Mouse (Mus musculus) limb, embryonic 10.5 days (tissue): ENCODE data around the gene Zbtb39. TPM values are rescaled to one million over a fixed set of nuclear protein-coding genes. Genes with fewer than 3 reads are reported as not detected.

Experiments
- DNase-seq: peaks from one replicate; pipeline ENCODE4 v3.0.0-alpha.2; 2017; ENCODE audit warnings: low spot score
- H3K27ac ChIP-seq: fragments of 300-500 bp; sonication (generic); 2 replicates; pipeline ENCODE4 v1.5.1; 2016; ENCODE audit warnings: mild to moderate bottlenecking
- H3K27me3 ChIP-seq: fragments of 300-500 bp; sonication (generic); 2 replicates; pipeline ENCODE4 v1.6.1; 2016; ENCODE audit warnings: low read depth, mild to moderate bottlenecking; ENCODE audit not compliant: poor library complexity, severe bottlenecking
- H3K36me3 ChIP-seq: fragments of 300-500 bp; sonication (generic); 2 replicates; pipeline ENCODE4 v1.6.1; 2016; ENCODE audit warnings: mild to moderate bottlenecking, moderate library complexity
- H3K4me1 ChIP-seq: fragments of 300-500 bp; sonication (generic); 2 replicates; pipeline ENCODE4 v1.6.1; 2016
- H3K4me3 ChIP-seq: fragments of 300-500 bp; sonication (generic); 2 replicates; pipeline ENCODE4 v1.5.1; 2016; ENCODE audit warnings: mild to moderate bottlenecking, moderate library complexity
- H3K9me3 ChIP-seq: fragments of 300-500 bp; sonication (generic); replicated peaks from 2 replicates; pipeline ENCODE4 v1.6.1; 2016; ENCODE audit warnings: mild to moderate bottlenecking
- WGBS: fragments of 180-500 bp; shearing (Covaris S2); methylation state at CpG from one replicate; pipeline ENCODE4 v1.1.7; 2016; 5-methylcytosine and 5-hydroxymethylcytosine counted together
- polyA plus RNA-seq: library from polyadenylated mRNA; unstranded; fragments of >200 nt; fragmentation: Nextera tagmentation; extraction: Ambion mirVana; gene quantifications from 2 replicates; pipeline ENCODE4 v1.2.1, GENCODE M21; 2016

The Zbtb39 gene
- polyA plus RNA-seq, 1 experiment from 2014 or later = 5.1 TPM

DNA sequence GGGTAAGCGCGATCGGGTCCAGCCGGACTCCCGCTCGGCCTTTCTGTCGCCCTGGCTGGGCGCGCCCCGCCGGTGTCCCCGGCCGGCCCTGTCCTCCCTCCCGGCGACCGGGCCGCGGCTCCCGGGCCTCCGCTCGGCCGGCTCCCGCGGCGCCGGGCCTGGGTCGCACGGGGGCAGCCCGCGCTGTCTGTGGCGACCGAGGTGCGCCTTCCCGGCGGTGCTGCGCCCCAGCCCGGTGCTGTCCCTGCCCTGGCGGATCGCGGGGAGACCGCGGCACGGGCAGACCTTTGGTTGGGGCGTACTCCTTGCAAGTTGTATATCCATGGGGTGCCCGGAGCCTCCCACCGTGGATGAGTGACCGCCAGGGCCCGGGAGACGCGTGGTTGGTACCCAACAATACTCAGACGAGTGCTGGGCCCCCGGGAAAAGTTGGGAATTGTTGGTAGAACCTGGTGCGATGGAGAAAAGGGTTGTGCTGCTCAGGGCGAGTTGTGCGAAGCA is 373 bp downstream of the Zbtb39 start:
- Histone ChIP-seq H3K36me3 (peaks cover 37% of the 10 kb centered on the region), H3K4me3 (peak overlapping the region; percentile 100), H3K27ac (peak overlapping the region; percentile 97), H3K27me3 (no peaks in the 10 kb centered on the region), H3K4me1 (peaks cover 19% of the 10 kb centered on the region), H3K9me3 (no peaks in the 10 kb centered on the region)
- DNase-seq = peak; percentile 70
- under 1% methylated on average over 55 of the region's 55 CpGs for WGBS

DNA sequence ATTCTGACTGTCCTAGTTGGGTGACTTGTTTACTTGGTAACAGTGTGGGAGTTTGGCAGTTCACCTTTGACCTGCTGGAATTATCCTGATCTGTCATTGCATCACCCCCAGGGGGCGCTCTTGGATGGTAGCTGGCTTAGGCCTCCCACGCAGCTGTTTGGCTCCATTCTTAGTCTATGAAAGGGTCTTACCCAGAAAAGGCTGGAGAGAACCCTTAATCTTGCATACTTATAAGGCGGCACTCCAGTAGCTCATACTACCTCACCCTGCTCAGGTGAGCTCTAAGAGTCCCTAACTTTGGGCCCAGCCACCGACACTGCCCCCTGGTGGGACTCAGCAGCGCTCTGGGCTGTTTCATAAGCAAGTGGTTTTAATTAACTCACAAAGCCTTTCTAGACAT is 5.3 kb downstream of the Zbtb39 start:
- no peaks in the 10 kb centered on the region for H3K9me3 ChIP-seq
- DNase-seq = peak; percentile 69
- WGBS = 59% methylated on average over 5 of the region's 5 CpGs

DNA sequence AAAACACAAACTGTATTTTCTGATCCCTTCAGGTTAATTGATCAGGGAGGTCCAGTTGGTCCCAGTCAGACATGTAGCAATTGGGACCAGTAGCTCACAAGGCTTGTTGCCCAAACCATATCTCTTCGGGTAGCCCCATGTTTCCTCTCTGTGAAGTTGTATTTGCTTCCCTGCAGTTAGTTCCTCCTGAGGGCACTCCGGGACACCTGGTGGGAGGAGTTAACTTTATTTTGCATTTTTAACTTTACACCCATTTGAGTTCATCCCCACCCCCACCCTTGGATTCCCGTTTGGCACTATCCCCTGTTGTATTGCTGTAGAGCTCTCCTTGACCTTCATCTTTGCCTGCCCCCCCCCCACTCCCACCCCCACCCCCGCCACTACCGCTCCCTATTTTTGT is 6.5 kb downstream of the Zbtb39 start:
- Histone ChIP-seq H3K4me3 (no peak overlapping the region), H3K27me3 (no peaks in the 10 kb centered on the region), H3K27ac (no peak overlapping the region), H3K9me3 (no peaks in the 10 kb centered on the region), H3K4me1 (peaks cover 29% of the 10 kb centered on the region), H3K36me3 (peaks cover 78% of the 10 kb centered on the region)
- no peak for DNase-seq
- WGBS = 82% methylated on average over 5 of the region's 5 CpGs

More for the DNA sequence above, 5.3 kb downstream of the Zbtb39 start:
- Histone ChIP-seq H3K4me3 (no peak overlapping the region), H3K27ac (no peak overlapping the region), H3K36me3 (peaks cover 78% of the 10 kb centered on the region), H3K4me1 (peaks cover 28% of the 10 kb centered on the region), H3K27me3 (no peaks in the 10 kb centered on the region)

DNA sequence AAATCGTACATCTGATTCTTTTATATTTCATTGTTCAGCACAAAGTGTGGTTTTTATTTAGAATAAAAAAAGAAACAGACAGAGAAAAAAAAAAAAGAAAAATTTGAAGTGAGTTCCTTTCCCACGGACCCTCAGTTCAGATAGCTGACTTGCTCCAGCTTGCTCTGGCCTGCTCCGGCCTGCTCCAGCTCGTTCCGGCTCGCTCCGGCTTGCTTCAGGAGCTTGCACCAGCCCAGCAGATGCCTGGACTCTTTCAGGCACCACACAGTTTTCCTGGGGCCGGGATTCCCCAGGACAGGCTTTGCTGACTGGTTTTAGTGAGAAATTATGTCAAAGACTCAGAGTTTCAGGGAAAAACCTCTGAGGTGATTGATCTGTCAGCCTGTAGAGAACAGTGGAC is 7.9 kb downstream of the Zbtb39 start:
- Histone ChIP-seq H3K4me1 (peaks cover 28% of the 10 kb centered on the region), H3K27me3 (no peaks in the 10 kb centered on the region), H3K4me3 (no peak overlapping the region), H3K36me3 (peaks cover 66% of the 10 kb centered on the region), H3K9me3 (no peaks in the 10 kb centered on the region), H3K27ac (no peak overlapping the region)
- DNase-seq = no peak
- 91% methylated on average over 8 of the region's 8 CpGs for WGBS

DNA sequence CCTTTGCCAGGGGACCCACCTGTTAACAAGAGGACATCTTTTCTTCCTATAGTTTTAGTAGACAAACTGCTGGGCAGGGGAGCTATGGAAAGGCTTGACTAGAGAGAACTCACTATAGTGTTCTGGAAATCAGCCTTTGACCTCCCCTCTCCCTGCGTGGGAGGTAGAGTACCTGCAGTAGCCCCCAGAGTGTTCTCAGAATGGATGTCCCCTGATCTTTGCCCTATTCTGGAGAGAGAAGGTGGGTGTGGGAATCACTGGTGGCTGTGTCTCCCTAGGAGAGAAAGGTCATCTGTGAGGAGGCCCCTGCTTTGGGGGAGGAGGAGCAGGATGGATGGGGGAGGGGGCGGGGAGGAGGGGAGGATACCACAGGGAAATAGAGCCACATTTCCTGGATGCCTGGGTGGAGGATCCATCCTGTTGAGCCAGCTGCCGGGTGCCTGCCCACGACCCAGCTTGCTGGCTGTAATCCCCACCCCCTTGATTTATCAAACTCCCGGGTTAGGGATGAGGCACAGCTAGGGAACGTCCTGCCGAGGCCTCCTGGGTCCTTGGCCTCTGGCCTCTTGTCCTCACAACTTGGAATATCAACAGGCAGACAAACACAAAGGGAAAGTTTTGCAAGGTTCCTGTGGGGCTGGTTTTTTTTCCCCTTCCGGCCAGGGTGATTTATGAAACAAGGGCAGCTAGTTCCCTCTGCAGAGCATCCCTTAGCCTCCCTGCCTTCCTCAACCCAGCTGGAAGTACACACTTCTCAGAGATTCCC is 9.7 kb downstream of the Zbtb39 start:
- DNase-seq = no peak
- peaks cover 28% of the 10 kb centered on the region for H3K4me1 ChIP-seq
- no peaks in the 10 kb centered on the region for H3K9me3 ChIP-seq
- peaks cover 48% of the 10 kb centered on the region for H3K36me3 ChIP-seq
- no peaks in the 10 kb centered on the region for H3K27me3 ChIP-seq
- peak overlapping the region; percentile 16; the same call in 1 of the 2 replicates for H3K4me3 ChIP-seq
- H3K27ac ChIP-seq = no peak overlapping the region
- 9% methylated on average over 8 of the region's 8 CpGs for WGBS

DNA sequence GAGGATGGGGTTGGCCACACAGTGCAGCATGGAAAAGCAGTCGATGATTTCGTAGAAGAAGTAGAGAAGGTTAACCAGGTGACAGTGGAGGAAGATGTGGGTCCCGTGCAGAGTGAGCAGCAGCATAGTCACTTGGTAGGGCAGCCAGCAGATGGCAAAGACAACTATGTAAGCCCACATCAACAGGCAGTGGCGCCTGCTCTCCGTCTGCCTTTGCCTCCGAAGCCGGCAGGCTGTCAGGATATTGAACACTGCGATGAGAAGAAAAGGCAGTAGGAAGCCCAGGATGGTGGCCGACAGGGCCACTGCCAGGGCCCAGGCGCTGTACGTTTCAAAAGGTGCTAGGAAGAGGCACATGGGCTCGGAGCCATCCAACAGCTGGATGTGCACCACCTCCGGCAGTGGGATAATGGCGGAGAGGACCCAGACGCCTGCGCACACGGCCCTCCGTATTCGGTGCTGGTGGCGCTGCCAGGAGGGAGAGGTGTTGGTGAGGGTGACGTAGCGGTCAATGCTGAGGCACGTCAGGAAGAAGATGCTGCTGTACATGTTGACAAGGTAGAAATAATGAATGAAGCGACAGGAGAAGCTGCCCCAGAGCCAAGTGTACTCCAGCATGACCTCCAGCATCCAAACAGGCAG is 10.9 kb downstream of the Zbtb39 start:
- Histone ChIP-seq H3K4me1 (peaks cover 28% of the 10 kb centered on the region), H3K27ac (peak overlapping the region; percentile 25; the same call in 1 of the 2 replicates), H3K36me3 (peaks cover 36% of the 10 kb centered on the region), H3K27me3 (no peaks in the 10 kb centered on the region), H3K4me3 (peak overlapping the region; percentile 24), H3K9me3 (no peaks in the 10 kb centered on the region)
- 51% methylated on average over 24 of the region's 24 CpGs for WGBS
- no peak for DNase-seq

DNA sequence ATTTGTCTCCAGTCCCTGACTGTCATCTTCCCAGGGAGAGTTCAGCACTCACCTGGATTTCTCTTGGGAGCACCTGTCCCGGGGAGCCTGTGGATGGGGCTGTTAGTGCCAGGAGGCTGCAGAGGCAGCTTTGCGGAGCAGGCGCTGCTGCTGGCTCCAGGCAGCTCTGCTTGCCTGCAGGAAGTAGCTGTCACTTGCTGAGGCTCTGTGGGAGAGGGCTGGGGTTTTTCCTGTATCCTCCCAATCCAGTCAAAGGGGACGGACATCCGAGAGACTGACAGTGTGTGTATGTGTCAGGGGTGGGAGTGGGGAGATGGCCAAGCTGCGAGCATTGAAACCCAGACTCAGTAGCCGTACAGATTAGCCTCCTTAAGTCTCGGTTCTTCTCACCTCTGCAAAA is 12.2 kb downstream of the Zbtb39 start, which contains the start of gene Gpr182:
Gene Gpr182, minus strand, starts transcription at position 185 of the 400 bp plus-strand sequence.
- Histone ChIP-seq H3K4me3 (peak within 1 kb of the TSS; percentile 24), H3K4me1 (peaks cover 33% of the 10 kb centered on the region), H3K27me3 (no peaks in the 10 kb centered on the region), H3K9me3 (no peaks in the 10 kb centered on the region), H3K36me3 (peaks cover 23% of the 10 kb centered on the region), H3K27ac (no peak within 1 kb of the TSS)
- DNase-seq = no peak
- 43% methylated on average over 8 of the region's 8 CpGs for WGBS

DNA sequence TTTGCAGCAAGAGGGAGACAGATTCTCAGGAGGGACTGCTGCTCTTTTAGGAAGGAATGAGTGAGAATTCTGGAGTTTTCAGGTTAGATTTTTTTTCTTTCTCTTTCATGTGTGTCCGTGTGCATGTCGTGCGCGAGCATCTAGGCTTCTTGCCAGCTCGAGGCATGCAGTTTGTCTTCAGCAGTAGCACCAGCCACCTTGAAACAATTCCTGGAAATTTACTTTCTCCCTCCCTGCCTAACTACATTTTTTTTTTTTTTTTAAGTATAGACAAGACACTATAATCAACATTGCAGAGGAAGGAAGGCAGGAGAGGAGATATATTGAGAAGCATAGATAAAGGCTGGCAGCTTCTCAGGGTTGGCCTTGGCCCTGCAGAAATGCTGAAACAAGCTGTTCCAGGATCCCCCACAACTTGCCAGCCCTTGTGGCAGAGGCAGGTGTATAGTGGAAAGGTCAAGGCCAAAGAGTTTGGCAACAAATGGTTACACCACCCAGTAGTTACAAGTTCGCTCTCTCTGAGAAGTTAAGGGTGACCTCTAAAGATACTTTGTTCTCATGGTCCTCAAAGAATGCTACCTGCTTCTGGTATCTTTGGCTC is 15.3 kb downstream of the Zbtb39 start:
- H3K4me3 ChIP-seq = no peak overlapping the region
- H3K27me3 ChIP-seq = no peaks in the 10 kb centered on the region
- H3K27ac ChIP-seq = no peak overlapping the region
- DNase-seq = no peak
- 82% methylated on average over 6 of the region's 6 CpGs for WGBS
- H3K36me3 ChIP-seq = no peaks in the 10 kb centered on the region
- H3K9me3 ChIP-seq = no peaks in the 10 kb centered on the region
- H3K4me1 ChIP-seq = peaks cover 14% of the 10 kb centered on the region

DNA sequence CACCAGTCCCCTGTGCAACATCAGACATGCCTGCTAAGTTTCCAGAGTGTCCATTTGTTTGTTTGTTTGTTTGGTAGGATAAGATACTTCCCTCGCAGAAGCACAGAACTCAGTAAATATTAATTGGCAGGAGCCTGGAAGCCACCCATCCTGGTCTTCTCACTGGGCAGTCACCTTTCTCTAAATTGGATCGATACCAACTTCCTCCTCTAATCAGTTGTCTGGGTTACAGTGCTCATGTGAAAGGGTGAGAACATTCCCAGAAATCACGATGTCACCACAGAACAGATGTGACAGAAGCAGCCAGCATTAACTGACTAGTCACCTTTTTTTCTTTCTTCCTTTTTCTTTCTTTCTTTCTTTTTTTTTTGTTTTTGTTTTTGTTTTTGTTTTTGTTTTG is 15.9 kb downstream of the Zbtb39 start:
- Histone ChIP-seq H3K4me3 (no peak overlapping the region), H3K27ac (no peak overlapping the region), H3K27me3 (no peaks in the 10 kb centered on the region), H3K4me1 (peaks cover 9% of the 10 kb centered on the region), H3K36me3 (no peaks in the 10 kb centered on the region), H3K9me3 (no peaks in the 10 kb centered on the region)
- no peak for DNase-seq
- WGBS = 75% methylated on average over 3 of the region's 3 CpGs

DNA sequence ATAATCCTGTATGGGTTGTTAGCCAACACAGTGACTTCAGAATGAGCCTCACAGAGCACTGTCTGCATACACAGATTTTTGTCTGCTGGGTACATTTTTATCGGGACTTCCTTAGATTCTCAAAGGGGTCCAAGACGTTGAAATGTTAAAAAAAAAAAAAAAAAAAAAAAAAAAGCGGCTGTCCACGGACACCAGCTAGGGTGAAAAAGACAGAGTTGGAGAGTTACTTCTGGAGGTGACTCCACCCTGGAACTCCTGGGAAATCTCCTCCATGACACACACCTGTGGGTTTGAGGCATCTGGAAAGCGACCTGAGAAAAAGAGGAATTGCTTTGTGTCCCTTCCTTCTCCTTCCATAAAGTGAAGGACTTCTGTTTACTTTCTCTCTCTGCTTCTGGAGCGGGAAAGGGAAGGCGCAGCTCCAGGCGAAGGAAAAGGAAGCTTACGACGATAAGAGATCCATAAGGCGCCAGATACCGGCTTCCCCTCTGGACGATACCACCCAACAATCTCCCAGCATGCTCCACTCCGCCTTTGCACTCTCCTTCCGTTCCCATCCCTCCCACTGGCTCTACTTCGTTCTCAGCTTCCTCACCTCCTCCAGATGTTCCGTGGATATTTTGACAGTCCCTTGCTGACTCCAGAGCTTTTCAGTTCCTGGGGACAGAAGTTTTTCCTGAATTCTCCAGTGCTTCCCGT is 16.6 kb downstream of the Zbtb39 start:
- H3K4me3 ChIP-seq = peak overlapping the region; percentile 23; the same call in 1 of the 2 replicates
- H3K27ac ChIP-seq = no peak overlapping the region
- H3K4me1 ChIP-seq = 0 out of 2 replicates have a peak, but pooled peaks cover 5% of the 10 kb centered on the region
- no peak for DNase-seq
- no peaks in the 10 kb centered on the region for H3K9me3 ChIP-seq
- WGBS = 43% methylated on average over 18 of the region's 18 CpGs
- no peaks in the 10 kb centered on the region for H3K36me3 ChIP-seq
- no peaks in the 10 kb centered on the region for H3K27me3 ChIP-seq

DNA sequence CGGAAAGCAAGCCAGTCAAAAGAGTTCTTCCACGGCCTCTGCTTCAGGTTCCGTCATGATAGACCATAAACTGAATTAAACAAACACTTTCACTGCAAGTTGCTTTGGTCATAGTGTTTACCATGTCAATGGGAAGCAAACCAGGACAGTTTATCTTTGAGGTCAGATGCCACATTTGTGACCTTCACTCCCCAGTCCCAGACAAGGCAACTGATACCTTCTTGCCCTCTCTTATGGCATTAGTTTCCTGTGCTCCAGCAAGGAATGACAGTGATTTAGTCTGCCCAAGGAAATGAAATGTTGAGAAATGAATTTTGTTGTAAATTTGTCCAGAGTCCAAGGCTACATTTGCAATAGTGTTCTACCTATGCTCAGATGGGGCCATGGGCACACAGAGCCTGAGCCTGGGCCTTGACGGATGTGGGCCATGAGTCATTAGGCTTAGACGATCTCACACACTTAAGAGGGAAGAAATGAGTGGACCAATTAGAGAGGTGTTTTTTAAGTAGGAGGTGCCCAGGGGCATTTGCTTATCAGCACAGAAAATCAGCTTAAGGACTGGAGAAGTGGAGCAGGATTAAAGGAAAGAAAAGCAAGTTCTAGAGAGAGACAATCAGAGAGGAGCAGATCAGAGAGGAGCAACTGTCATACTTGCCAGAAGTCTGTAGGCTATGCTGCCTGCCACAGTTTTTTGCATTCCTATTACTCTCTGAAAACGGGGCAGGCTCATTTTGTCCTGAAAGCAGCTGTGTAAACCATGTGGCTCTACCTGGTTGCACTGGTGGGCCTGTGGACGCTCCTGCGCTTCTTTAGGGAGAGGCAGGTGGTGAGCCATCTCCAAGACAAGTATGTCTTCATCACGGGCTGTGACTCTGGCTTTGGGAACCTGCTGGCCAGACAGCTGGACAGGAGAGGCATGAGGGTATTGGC is 20.1 kb downstream of the Zbtb39 start, which contains the start of the genes Rdh1 and Rdh16f1:
Gene Rdh1, plus strand, starts transcription at position 541 of the 930 bp plus-strand sequence.
Gene Rdh16f1, plus strand, starts transcription at position 607 of the 930 bp plus-strand sequence.
- Histone ChIP-seq H3K4me1 (0 out of 2 replicates have a peak, but pooled peaks cover 5% of the 10 kb centered on the region), H3K27ac (no peak within 1 kb of the TSS), H3K4me3 (no peak within 1 kb of the TSS), H3K9me3 (no peaks in the 10 kb centered on the region), H3K27me3 (no peaks in the 10 kb centered on the region), H3K36me3 (no peaks in the 10 kb centered on the region)
- DNase-seq = no peak
- 66% methylated on average over 9 of the region's 9 CpGs for WGBS
